ENCODE assay signal across 22 mouse cellular contexts in genomic region chr11:114903224-114903623, GRCm38 (mm10). TPM values are rescaled to one million over a fixed set of nuclear protein-coding genes. Genes with fewer than 3 reads are reported as not detected.
"Had no signal": no experiment of that assay in that cellular context is flagged by ENCODE, and none has a peak within 500 bp of the region (broad histone marks: within the 10 kb centered on the region; RNA-seq: fewer than 3 reads in every experiment).

No protein-coding gene starts in this region.

- H3K4me1 ChIP-seq: limb, embryonic 10.5 days; limb, embryonic 13.5 days had no signal

- H3K4me2 ChIP-seq: limb, embryonic 13.5 days; liver, embryonic 13.5 days; midbrain, embryonic 11.5 days had no signal

- H3K27ac ChIP-seq: kidney, postnatal 0 days; layer of hippocampus, adult 2 months; limb, embryonic 10.5 days; limb, embryonic 13.5 days; liver, embryonic 13.5 days had no signal

- DNase-seq: kidney, postnatal 25 days; layer of hippocampus, adult 9-11 months; liver; liver, embryonic 13.5 days; lung, adult 2 months; lung, postnatal 14 days; lung, postnatal 4 days; midbrain, embryonic 14.5 days; right cerebral cortex, adult 18-20 months; right cerebral cortex, postnatal 14 days; right cerebral cortex, postnatal 4 days; thymus, postnatal 36 days had no signal

- H3K4me3 ChIP-seq: layer of hippocampus, adult 2 months; limb, embryonic 10.5 days; limb, embryonic 13.5 days; liver, embryonic 13.5 days had no signal

- H3K9me3 ChIP-seq: limb, embryonic 10.5 days; limb, embryonic 13.5 days; liver, embryonic 13.5 days had no signal

- H3K9ac ChIP-seq: limb, embryonic 13.5 days; liver, embryonic 13.5 days had no signal

- H3K27me3 ChIP-seq: liver, embryonic 13.5 days had no signal

- H3K36me3 ChIP-seq: limb, embryonic 10.5 days; limb, embryonic 13.5 days; liver, embryonic 13.5 days had no signal

RNA-seq across cellular contexts. Expression of gene Cd300lb, which starts 31.0 kb away (rescaled TPM):
- total RNA-seq: layer of hippocampus, postnatal 25 days; left cerebral cortex, adult 18-20 months; left cerebral cortex, postnatal 25 days had no signal
- polyA plus RNA-seq: limb, embryonic 10.5 days; neural tube, embryonic 14.5 days had no signal

RNA-seq across cellular contexts. Expression of gene Gprc5c, which starts 52.3 kb away (rescaled TPM):
- total RNA-seq: megakaryocyte-erythroid progenitor cell, adult 5-6 weeks had no signal
